Mouse (Mus musculus): ENCODE results near the gene Zfp955b. TPM values are rescaled to one million over a fixed set of nuclear protein-coding genes. Genes with fewer than 3 reads are reported as not detected.
"Not testable (repeated sequence)": the region's sequence is repeated elsewhere in the genome, so short reads cannot be mapped to it uniquely, and the experiment has no call there.

The Zfp955b gene
- polyA plus RNA-seq (2014; fragmentation: Nextera tagmentation; extraction: Ambion mirVana): 14.0 and 15.3 TPM in 2 replicates

GRCm38 (mm10) chr17:33289039-33289875 is at the start of gene Zfp955b:
TSS of gene Zfp955b (plus strand) at chr17:33289544.
- not testable (repeated sequence) for H3K9me3 ChIP-seq (replicated peaks; ENCODE audit: control insufficient read depth, low read length); H3K27ac ChIP-seq (ENCODE audit: low read depth, low read length); H3K27me3 ChIP-seq (replicated peaks; ENCODE audit: control insufficient read depth, insufficient read depth, low read length); H3K36me3 ChIP-seq (ENCODE audit: control insufficient read depth, insufficient read depth, low read length); DNase-seq (ENCODE audit: low spot score); H3K4me1 ChIP-seq (ENCODE audit: control insufficient read depth, insufficient read depth, low read length); H3K4me3 ChIP-seq (ENCODE audit: low read depth, low read length); H3K9ac ChIP-seq (ENCODE audit: low read length)
- peak; percentile 100 for ATAC-seq
- H3K4me2 ChIP-seq (ENCODE audit: low read length): 0 out of 2 replicates have a peak within 1 kb of the TSS, but pooled peaks have one; percentile 26
- WGBS: no CpG with 5 or more reads among the region's 25 CpGs

GRCm38 (mm10) chr17:33254530-33255318 is 34.6 kb upstream of the Zfp955b start, which contains the start of gene Zfp955a:
TSS of gene Zfp955a (minus strand) at chr17:33255145.
- not testable (repeated sequence) for H3K36me3 ChIP-seq (ENCODE audit: control insufficient read depth, insufficient read depth, low read length); H3K4me2 ChIP-seq (ENCODE audit: low read length); H3K4me1 ChIP-seq (ENCODE audit: control insufficient read depth, insufficient read depth, low read length); DNase-seq (ENCODE audit: low spot score); H3K4me3 ChIP-seq (ENCODE audit: low read depth, low read length); H3K9ac ChIP-seq (ENCODE audit: low read length); H3K9me3 ChIP-seq (replicated peaks; ENCODE audit: control insufficient read depth, low read length); H3K27ac ChIP-seq (ENCODE audit: low read depth, low read length); H3K27me3 ChIP-seq (replicated peaks; ENCODE audit: control insufficient read depth, insufficient read depth, low read length)
- peak; percentile 100 for ATAC-seq
- 43% methylated on average over 1 of the region's 34 CpGs for WGBS

- ATAC-seq: 0 out of 2 replicates have a peak, but pooled peaks have one; percentile 7
- not testable (repeated sequence) for H3K9me3 ChIP-seq (replicated peaks; ENCODE audit: control insufficient read depth, low read length); H3K27ac ChIP-seq (ENCODE audit: low read depth, low read length); H3K36me3 ChIP-seq (ENCODE audit: control insufficient read depth, insufficient read depth, low read length); DNase-seq (ENCODE audit: low spot score); H3K4me3 ChIP-seq (ENCODE audit: low read depth, low read length); H3K4me2 ChIP-seq (ENCODE audit: low read length); H3K27me3 ChIP-seq (replicated peaks; ENCODE audit: control insufficient read depth, insufficient read depth, low read length); H3K4me1 ChIP-seq (ENCODE audit: control insufficient read depth, insufficient read depth, low read length); H3K9ac ChIP-seq (ENCODE audit: low read length)
- WGBS: no CpG with 5 or more reads among the region's 2 CpGs
Measured at GRCm38 (mm10) chr17:33255319-33255657, 34.1 kb upstream of the Zfp955b start.

GRCm38 (mm10) chr17:33264376-33264775 is 25.0 kb upstream of the Zfp955b start, which contains the start of gene Olfr63:
TSS of gene Olfr63 (plus strand) at chr17:33264676.
- no peaks in the 10 kb centered on the region for H3K9me3 ChIP-seq (replicated peaks; ENCODE audit: control insufficient read depth, low read length)
- ATAC-seq: no peak
- H3K36me3 ChIP-seq (ENCODE audit: control insufficient read depth, insufficient read depth, low read length): no peaks in the 10 kb centered on the region
- no peak within 1 kb of the TSS for H3K9ac ChIP-seq (ENCODE audit: low read length)
- no peak for DNase-seq (ENCODE audit: low spot score)
- no peak within 1 kb of the TSS for H3K4me2 ChIP-seq (ENCODE audit: low read length)
- no peaks in the 10 kb centered on the region for H3K27me3 ChIP-seq (replicated peaks; ENCODE audit: control insufficient read depth, insufficient read depth, low read length)
- H3K4me1 ChIP-seq (ENCODE audit: control insufficient read depth, insufficient read depth, low read length): no peaks in the 10 kb centered on the region
- H3K27ac ChIP-seq (ENCODE audit: low read depth, low read length): no peak within 1 kb of the TSS
- H3K4me3 ChIP-seq (ENCODE audit: low read depth, low read length): no peak within 1 kb of the TSS
- 80% methylated on average over 1 of the region's 1 CpGs for WGBS

GRCm38 (mm10) chr17:33268907-33269306 is 20.4 kb upstream of the Zfp955b start:
- H3K27me3 ChIP-seq (replicated peaks; ENCODE audit: control insufficient read depth, insufficient read depth, low read length): no peaks in the 10 kb centered on the region
- WGBS: 85% methylated on average over 9 of the region's 9 CpGs
- ATAC-seq: no peak

GRCm38 (mm10) chr17:33289876-33290149 is 469 bp downstream of the Zfp955b start:
- 0 out of 2 replicates have a peak overlapping the region, but pooled peaks have one; percentile 26 for H3K4me2 ChIP-seq (ENCODE audit: low read length)
- not testable (repeated sequence) for DNase-seq (ENCODE audit: low spot score); H3K9ac ChIP-seq (ENCODE audit: low read length); H3K27ac ChIP-seq (ENCODE audit: low read depth, low read length); H3K4me3 ChIP-seq (ENCODE audit: low read depth, low read length); H3K4me1 ChIP-seq (ENCODE audit: control insufficient read depth, insufficient read depth, low read length); ATAC-seq; H3K36me3 ChIP-seq (ENCODE audit: control insufficient read depth, insufficient read depth, low read length); H3K9me3 ChIP-seq (replicated peaks; ENCODE audit: control insufficient read depth, low read length); H3K27me3 ChIP-seq (replicated peaks; ENCODE audit: control insufficient read depth, insufficient read depth, low read length)
- WGBS: no CpG with 5 or more reads among the region's 9 CpGs

More at GRCm38 (mm10) chr17:33268907-33269306, 20.4 kb upstream of the Zfp955b start:
- Histone ChIP-seq H3K4me1 (ENCODE audit: control insufficient read depth, insufficient read depth, low read length) (no peaks in the 10 kb centered on the region), H3K9me3 (replicated peaks; ENCODE audit: control insufficient read depth, low read length) (no peaks in the 10 kb centered on the region), H3K4me3 (ENCODE audit: low read depth, low read length) (no peak overlapping the region), H3K36me3 (ENCODE audit: control insufficient read depth, insufficient read depth, low read length) (no peaks in the 10 kb centered on the region), H3K27ac (ENCODE audit: low read depth, low read length) (no peak overlapping the region), H3K9ac (ENCODE audit: low read length) (no peak overlapping the region), H3K4me2 (ENCODE audit: low read length) (no peak overlapping the region)
- DNase-seq (ENCODE audit: low spot score): no peak

- Histone ChIP-seq H3K9me3 (replicated peaks; ENCODE audit: control insufficient read depth, low read length) (peaks cover 13% of the 10 kb centered on the region), H3K27ac (ENCODE audit: low read depth, low read length) (no peak overlapping the region), H3K9ac (ENCODE audit: low read length) (no peak overlapping the region), H3K4me3 (ENCODE audit: low read depth, low read length) (no peak overlapping the region), H3K4me2 (ENCODE audit: low read length) (no peak overlapping the region), H3K27me3 (replicated peaks; ENCODE audit: control insufficient read depth, insufficient read depth, low read length) (no peaks in the 10 kb centered on the region), H3K4me1 (ENCODE audit: control insufficient read depth, insufficient read depth, low read length) (peaks cover 5% of the 10 kb centered on the region; the same call in 1 of the 2 replicates), H3K36me3 (ENCODE audit: control insufficient read depth, insufficient read depth, low read length) (no peaks in the 10 kb centered on the region)
- DNase-seq (ENCODE audit: low spot score) (no peak), ATAC-seq (no peak)
- WGBS: 100% methylated on average over 1 of the region's 1 CpGs
Measured at GRCm38 (mm10) chr17:33352981-33353380, 63.6 kb downstream of the Zfp955b start.

Data from forebrain, embryonic 14.5 days (tissue).